Mouse (Mus musculus) cerebellum, adult 9-10 months (tissue): ENCODE data around the gene Lyz1.
"Not testable (repeated sequence)": the region's sequence is repeated elsewhere in the genome, so short reads cannot be mapped to it uniquely, and the experiment has no call there.

ENCODE experiments used
- DNase-seq: peaks from one replicate; pipeline ENCODE4 v3.0.0; 2022

Lyz1 gene

DNA sequence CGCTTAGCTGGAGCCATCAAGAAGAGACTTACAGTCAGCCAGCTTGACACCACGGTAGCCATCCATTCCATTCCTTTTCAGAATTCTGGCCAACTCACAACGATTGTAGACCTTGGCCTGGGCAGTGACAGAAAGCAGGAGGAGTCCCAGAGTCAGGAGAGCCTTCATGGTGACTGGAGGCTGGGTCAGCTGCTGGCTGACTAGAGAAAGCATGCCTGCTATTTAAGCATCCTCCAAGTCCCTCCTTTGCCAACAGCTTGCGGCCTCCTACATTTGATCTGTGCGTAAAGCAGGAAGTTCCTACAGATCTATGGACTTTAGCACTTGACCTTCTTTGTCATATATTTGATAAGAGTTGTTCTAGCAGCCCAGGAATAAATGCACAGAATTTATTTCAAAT is at the start of gene Lyz1:
Gene Lyz1 (minus strand): TSS at position 198 of the 400 bp plus-strand sequence.
- DNase-seq, result no peak

DNA sequence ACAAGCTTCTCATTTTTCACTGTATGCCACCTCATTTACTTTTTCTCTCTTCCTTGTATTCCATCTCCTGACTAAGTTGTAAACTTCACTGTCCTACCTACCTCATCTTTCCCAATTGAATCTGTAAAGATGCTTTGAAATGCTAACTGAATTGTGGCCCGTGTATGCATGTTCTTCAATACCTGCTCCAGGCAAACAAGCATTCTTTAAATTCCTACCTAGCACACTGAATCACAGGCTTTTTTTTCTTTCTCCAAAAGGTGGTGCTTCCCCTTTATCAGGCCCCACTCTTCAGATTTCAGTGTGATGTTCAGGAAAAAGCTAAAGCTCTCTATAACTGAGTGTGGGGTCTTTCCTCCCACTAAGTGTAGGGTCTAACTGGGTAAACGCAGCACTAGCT is 49.7 kb upstream of the Lyz1 start:
- no peak for DNase-seq

DNA sequence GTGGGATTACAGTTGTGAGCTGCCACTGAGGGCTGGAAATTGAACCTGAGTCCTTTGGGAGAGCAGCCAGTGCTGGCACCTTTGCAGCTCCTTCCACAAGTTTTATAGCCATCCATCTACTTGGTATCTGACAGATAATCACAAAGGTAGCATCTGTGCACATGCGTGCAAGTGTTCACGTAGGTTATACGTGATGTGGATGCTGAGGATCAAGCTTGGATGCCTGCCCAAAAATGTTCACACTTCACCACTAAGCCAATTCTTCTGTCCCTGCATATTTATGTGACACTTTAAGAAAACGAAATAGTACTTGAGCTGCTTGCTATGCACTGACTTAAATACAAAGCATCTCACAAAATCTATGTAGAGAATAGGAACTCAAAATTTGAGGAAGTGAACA is 48.4 kb upstream of the Lyz1 start:
- no peak for DNase-seq

DNA sequence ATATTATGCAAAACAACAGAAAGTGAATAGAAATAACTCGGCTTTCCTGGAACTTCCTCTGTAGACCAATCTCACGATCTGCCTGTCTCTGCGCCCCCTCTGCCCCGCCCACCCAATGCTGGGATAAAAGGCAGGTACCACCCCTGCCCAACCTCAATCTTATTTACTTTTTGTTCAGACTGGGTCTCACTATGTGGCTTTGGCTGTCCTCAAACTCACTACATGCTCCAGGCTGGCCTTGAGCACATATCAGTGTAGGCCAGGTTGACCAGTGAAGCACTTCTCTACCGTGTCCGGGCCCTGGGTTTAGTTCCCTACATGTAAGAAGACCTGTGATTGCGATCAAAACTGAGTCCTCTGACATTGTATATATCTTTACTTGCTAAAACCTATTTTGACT is 46.6 kb upstream of the Lyz1 start:
- no peak for DNase-seq

DNA sequence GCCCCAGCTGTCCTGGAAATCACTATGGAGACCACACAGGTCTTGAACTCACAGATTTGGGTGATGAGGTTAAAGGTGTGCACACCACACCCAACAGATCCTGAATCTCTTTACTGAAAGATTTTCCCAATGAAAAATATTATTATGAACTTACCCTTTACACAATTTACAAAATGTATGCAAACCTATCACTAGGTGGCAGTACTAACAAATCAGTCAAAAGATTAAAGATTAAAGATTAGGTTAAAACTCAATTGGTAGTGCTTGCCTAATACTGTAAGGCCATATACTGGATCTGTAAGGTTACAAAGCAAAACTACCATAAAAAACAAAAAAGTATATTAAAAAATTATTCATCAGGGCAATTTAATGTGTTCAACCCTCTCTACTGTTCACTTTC is 45.3 kb upstream of the Lyz1 start:
- DNase-seq, result no peak

DNA sequence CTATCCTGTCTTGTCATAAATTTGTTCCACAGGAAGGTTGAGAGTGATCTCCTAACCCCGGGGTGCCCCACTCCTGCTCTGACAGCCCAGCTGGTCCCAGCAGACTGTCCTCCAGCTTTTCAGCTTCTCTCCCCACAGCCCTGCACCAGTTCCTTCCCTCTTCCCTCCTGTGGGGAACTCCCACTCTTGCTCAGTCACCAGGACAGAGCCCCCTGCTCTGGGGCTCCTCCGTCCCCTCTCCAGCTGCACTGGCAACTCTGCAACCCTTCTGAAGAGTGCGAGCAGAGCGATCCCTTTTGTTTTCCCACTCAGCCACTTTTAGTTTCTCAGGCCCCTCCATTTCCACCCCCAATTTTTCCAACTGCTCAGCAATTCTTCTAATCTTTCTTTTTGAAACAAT is 43.0 kb upstream of the Lyz1 start:
- DNase-seq, result no peak

DNA sequence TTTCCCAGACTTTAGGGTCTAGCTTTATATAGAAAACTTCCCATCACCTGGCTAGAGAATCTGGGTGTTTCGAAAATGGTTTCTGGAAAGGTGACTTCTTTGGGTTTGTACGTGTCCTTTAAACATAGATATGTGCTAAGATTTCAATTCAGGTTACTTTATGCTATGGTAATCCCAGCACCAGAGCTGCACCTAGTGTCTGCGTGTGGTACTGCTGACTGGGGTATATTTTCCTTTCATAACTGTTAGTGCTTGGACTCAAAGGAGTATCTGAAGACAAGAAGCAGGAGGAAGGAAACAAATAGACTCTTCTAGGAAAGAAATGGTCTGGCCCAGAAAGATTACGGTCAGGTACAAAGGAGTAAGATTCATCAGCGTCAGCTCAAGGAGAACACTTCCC is 37.9 kb upstream of the Lyz1 start:
- DNase-seq, result no peak

DNA sequence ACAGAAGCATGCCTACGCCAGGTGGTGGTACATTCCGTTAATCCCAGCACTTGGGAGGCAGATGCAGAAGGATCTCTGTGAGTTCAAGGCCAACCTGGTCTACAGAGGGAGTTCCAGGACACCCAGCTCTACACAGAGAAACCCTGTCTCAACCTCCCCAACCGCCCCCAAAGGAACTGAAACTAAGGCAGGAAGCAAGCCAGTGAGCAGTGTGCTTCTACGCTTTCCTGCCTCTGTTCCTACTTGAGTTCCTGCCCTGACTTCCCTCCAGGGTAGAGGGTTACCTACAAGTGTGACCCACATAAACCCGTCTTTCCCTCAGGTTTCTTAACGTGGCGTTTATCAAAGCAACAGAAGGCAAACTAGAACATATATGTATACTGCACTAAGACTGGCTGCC is 31.1 kb upstream of the Lyz1 start:
- DNase-seq, result no peak

DNA sequence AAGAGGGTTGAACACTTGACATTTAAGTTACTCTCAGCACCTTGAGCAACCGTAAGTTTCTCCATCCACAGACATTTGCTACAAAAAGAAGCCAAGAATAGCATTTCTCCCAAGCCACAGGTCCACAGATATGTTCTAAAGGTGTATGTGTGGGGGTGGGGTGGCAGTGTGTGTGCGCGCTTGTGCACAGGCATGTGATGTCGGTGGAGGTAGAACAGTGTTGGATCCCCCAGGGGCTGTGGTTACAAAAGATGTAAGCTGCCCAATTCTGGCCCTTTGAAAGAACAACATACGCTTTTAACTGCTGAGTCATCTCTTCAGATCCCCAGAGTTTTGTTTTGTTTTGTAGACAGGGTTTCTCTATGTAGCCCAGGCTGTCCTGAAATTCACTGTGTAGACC is 30.0 kb upstream of the Lyz1 start:
- no peak for DNase-seq

DNA sequence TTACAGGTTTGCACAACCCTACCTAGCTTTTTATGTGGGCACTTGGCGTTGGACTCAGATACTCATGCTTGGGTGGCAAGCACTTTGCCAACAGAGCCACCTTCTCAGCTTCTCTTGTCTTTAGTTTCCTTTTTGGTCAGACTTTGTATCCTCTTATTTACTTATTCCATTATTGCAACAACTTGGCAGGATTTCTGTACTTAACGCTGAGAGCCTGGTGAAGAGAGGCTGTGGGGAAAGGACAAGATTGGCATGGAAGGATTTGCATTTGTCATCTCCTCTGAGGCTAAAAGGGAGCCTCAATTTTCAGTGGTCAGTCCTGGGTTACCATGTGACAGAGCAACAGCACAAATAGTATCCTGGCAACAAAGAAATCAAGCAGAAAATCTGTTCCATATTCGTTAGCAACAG is 27.9 kb upstream of the Lyz1 start:
- no peak for DNase-seq

DNA sequence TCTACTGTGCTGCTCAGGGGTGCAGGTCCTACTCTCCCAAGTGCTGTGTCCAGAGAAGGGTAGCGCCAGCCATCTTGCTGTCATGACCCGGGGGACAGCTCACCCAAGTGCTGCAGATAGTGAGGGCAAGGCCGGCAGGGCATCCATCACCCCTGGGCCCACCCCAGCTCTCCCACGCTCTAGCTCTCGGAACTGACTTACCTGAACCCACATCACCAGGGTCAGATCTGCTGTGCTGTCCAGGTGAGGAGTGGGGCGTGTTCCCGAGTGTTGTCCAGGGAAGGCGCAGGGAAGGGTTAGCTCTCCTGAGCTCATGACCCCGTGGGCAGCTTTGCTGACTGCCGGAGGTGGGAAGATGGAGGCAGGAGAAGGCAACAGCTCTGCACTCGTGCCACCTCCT is 23.7 kb upstream of the Lyz1 start:
- no peak for DNase-seq

DNA sequence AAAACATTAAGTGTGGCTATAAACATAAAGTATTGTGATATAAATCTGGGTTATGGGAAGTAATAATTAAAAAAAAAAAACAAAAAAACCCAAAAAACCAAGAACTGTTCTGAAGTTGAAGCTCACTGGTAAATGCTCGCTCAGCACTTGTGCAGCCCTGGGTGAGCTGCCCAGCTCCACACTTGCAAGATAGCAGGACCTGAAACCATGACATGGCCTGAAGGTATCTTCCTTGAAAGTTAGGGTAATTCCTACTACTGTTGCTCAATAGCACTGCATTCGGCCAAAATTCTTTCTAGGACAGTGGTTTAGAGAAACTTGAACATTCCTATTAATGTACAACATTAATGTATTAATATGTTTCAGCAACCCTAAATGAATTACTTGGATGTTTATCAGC is 20.5 kb upstream of the Lyz1 start:
- DNase-seq, result no peak

DNA sequence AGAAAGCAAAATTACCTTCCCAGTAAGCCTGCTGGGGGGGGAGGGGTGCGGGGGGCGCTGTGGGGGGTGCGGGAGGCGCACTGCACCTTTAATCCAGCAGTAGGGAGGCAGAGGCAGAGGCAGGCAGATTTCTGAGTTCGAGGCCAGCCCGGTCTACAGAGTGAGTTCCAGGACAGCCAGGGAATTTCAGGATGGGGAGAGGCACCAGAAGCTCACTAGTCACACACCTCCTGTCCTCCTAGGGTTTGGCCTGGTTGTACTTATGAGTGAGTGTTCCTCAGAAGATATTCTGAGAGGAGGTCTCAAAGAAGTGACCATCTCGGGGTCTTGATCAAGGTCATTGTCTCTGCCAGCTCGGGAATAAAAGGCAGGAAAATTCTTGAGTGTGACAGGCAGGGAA is 19.5 kb upstream of the Lyz1 start:
- DNase-seq, result no peak

DNA sequence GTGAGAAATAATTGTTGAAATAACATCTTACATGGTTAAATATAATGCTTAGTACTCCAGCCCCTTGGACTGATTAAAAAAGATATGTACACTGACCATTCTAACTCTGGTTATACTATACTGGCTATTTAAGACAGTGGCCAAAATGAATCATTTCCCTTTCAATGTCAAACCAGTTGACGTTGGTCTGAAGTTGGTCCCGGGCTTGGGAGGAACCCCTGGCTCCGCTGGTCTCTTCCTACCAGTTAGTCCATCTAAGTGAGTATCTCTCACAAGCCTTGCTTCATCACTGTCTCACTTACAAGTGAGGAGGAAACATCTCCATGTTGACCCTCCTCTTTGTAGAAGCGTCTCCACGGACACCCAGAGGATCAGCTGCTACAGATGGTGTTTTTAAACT is 11.7 kb upstream of the Lyz1 start:
- DNase-seq, result no peak

DNA sequence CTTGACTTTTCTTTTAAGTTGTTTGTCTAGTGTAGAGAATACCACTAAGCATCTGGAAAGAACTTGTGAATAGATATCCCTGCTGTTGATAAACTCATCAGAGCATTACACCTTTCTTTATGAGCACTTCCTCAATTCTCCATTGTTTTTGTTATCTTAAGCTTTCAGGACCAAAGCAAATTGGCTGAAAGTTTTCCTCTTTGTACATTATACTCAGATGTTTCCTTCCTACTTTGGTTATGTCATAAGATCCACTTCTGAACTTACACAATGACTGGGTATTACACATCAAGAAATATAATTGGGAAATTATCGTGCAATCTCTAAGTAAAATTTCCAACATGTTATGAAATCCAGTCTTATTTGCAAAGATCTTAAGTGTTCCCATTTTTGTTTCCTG is 9.0 kb upstream of the Lyz1 start:
- no peak for DNase-seq

DNA sequence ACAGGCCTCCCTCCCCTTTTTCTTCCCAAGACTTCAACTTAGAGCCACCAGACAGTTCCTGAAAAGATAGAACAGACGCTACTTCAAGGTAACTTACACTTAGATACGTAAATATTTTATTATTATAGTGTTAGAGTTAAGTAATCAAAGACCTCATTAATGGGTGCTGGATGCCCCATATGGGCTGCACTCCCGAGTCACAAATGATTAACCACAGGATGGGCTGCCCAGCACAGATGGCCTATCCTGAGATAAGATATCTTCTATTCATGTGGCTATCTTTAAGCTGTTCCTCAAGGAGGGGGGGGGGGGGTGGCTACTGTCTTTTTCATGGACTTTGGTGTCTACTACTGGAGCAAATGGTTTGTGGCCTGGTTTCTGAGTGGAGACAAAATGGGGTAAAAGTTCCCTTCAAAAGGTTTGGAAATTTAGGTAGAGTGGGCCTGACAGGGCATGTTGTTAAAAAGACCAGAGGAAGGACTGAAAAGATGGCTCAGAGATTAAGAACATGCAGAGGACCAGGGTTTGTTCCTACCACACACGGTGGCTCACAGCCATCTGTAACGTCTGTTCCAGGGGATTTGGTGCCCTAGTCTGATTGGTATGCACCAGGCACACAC is 7.3 kb upstream of the Lyz1 start:
- no peak for DNase-seq

DNA sequence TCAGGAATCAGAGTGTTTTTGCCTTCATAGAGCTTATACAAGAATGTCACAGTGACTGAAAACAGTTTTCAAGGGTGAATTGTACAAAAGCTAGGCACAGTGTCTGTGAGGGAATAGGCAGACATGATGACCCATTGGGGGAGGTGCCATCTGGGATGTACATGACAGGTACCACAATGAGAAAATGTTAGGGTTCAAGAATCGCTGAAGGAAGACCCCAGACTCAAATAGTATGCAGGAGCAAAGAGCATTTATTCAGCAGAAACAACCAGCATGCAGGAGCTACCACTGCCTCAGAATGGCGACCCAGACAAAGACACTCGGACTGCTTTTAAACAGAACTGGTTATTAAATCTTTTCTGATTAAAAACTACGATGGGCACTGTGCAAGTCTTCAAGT is 6.4 kb upstream of the Lyz1 start:
- DNase-seq, result no peak

DNA sequence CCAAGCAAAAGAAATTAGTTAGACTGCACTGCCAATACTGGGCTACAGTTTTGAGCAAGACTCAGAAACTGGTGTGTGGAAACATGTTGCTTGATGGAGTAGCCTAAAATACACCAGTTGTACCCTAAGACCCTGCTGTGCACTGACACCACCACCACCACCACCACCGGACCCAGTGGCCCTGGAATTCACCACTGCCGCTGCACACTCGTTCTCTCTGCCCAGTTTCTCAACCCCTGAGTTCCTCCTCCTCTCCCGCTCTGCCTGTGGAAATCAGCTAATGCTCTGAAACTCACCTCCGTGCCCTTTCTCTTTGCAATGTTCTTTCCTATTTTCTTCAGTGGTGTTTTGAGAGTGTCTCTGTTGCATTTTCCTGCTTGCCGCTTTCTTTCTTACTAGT is 5.7 kb upstream of the Lyz1 start:
- no peak for DNase-seq

DNA sequence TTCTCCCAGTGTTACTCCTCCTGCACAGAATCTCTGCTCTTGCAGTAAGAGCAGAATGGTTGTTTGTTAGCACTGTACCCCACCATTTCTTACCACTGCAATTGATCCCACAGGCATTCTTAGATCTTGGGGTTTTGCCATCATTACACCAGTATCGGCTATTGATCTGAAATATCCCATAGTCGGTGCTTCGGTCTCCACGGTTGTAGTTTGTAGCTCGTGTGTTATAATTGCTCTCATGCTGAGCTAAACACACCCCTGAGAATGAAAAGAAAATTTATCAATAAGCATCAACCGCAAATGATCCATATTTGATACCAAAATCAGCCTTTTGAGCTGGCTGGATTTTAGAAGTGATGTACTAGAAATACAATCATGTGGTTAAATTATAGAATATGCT is 1.7 kb downstream of the Lyz1 start:
- not testable (repeated sequence) for DNase-seq

DNA sequence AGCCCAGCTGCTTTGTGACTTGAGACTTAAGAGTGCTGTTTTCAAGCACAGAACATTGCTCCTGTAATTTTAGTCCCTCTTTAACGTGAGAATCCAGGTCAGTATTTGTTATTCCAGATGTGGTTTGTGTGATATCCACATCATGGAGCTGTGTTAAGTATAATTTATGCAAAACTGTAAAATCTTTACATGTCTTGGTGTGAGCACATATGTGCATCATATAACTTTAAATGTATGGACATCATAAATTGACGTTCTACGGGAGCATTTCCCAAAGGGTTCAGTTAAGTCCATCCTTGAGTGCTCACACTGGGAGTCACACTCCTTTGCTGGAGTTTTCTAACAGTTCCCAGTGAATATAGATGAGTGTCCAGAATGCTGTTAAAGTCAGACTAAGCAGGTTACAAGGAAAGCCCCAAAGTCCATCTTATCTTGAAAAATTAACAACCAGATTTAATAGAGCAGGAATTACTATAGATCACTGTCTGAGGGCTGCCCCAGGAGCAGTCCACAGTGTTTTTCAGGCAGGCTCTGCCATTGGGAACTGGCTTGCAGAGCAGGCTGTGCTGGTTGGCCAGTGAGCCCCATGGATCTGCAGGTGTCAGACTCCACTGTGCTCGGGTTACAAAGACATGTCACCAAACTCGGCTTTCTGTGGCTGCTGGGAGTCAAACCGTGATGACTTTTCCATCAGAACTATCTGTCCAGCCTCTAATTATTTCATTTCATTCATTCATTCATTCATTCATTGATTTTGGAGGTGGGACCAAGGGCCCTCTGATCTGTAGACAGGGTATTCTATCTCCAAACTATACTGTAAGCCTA is 2.4 kb downstream of the Lyz1 start:
- DNase-seq, result no peak

DNA sequence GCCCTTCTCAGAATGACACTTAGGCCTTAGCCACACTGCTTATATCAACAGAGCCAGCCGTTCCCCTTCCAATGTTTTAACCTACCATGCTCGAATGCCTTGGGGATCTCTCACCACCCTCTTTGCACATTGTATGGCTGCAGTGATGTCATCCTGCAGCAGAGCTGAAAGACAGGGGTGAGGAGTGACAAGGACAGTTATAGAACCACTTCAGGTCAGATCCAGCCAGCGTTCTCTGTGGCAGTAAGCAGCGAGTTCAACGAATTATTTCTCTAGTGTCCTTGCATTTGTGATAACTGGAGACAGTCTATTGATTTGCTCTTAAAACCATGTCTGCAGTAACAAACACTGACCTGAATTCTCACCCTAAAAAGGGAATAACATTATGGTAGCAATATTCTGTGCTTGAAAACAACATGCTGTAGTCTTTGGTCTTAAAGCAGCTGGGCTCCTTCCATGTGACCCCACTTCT is 3.6 kb downstream of the Lyz1 start:
- DNase-seq, result not testable (repeated sequence)

DNA sequence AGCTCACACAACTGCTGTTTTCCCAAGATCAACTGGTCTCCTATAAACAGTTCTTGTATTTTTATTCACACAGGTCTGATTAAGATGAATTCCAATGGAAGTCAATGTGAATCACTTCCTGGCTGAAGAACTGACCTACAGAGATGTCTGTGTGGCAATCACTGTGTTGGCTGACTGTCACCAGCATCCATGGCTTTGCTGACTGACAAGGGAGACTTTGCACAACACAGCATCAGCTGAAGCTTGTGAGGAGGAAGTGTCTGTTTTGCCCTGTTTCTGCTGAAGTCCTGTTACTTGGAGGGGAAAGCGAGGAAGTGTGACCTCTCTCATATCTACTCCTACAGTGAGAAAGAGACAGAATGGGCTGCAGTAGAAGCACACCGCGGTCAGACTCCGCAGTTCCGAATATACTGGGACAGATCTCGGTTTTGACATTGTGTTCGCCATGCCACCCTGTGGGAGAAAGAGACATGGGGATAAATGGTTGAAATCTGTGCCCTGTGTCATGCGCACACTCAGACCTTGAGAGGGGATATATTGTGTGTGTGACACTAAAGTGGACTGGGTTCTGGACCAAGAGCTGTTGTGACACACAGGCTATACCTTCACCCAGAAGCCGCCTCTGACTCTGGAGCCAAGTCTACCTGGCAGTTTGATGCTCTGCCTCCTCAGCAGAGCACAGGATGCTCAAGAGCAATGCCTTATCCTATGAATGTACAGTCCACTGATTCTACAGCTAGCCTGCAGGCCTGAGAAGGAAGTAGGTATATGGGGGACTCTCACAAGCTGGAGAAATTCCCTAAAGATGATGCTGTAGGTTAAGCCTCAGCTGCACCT is 4.3 kb downstream of the Lyz1 start:
- no peak for DNase-seq

DNA sequence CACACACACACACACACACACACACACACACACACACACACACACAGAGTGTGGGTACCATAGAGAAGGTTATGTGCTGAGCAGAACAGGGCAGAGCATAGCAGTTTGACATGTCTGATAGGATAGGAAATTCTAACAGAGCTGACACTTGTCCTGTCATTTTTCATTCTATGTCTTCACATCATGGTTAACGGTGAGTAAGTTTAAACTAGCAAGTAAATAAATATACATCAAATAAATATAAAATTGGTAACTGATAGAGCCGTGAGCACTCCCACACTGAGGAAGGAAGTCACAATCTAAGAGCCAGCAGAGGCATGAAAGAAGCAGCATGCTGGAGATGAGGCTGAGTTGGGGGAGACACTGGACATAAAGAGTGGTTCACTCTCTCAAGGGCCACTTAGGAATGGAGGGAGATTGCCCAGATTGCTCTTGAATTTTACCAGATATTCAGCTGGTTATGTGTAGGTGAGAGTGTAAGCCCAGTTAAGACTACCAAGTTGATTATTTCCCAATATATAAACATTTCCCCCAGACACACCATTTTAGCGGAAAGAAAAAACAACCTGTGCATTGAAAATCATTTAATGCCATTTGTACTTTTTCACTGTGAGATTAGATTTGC is 5.3 kb downstream of the Lyz1 start:
- DNase-seq, result no peak
